Mouse (Mus musculus): ENCODE measurements around the gene Nrarp.
A peak's percentile ranks its signal among the peaks of the same experiment; 100 is the strongest.

Nrarp gene

DNA sequence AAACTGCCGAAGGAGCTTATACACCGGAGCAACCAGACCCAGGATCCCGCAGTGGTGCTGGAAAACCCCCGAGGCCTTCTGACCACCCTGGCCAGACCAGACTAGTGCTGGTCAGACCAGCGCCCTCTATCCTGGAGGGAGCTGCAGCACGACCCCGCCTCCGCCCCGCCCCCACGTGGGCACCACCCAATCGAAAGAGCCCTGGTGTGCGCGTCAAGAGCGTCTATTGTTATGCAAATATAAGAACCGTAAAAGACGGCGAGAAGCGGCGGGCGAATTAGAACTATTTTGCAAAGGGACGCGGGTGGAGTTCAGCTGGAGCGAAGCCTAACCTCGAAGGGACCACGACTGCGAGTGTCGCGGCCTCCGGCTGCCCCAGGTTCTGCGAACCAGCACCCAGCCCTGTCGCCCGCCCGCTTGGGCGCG, at the start of gene Nrarp:
TSS of gene Nrarp (plus strand) at position 281 of the 426 bp plus-strand sequence.
- DNase-seq, result peak; percentile 92 to 95

DNA sequence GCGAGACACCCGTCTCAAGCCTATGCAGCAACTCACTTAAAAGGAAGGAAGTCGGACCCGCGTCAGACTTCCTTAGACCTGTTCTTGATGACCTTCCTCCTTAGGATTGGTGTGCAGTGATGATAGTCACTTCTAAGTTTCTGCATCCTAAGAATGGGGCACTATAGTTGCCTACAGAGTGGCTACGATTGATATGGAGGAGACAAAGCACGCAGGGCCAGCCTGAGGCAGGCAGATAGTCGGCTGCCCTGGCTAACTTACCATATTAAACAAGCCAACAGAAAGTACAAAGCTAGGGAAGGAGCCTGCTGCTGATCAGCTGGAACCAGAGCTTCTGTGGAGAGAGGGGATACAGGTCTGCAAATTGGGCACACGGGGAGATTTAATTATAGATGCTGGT, 49.0 kb upstream of the Nrarp start:
- no peak for DNase-seq

DNA sequence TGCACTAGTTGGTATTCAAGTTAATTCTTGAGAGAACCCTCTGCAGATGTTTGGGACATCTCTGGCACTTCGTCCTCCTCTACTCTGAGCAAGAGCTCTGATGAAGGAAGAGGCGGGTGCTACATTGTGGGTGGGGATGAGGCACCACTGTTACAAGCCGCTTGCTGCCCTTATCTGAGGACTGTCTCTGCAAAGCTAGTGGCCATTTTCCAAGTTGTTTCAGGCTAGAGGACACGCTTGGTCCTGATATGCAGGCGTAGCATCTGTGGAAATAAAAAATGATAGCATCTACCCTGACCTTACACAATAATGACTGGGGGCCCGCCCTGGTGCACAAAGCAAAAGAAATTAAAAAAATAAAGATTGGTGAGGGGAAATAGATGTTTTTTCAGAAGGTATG, 42.7 kb upstream of the Nrarp start:
- no peak for DNase-seq

DNA sequence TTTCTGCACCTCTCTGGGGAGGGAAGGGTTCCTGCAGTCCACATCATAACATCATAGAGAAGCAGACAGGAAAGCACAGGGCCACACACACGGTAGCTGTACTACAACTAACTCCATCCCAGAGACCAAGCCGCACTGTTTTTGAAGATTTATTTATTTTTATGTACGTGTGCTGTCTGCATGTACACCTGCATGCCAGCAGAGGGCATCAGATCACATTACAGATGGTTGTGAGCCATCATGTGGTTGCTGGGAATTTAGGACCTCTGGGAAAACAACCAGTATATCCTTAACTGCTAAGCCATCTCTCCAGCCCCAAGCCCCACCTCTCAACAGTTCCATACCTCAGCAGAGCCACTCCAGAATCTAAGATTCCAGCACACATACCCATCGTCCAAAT, 39.4 kb upstream of the Nrarp start:
- DNase-seq, result no peak

DNA sequence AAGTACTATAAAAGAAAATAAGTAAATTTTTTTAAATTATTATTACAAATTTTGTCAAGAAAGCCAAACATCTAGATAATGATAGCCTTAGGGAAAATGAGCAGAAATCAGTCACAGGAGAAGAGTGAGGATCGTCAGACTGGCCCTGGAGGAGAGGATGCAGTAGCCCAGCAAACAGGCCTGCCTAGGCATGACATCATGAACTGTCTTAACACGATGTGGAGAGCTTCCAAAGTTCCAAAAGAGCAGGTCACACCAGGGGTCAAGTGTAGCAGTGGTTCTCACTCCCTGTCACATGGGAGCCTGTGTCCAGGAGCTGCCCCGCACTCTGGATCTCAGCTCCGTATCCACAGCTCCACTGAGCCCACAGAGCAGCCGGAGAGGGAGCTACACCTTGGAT, 38.6 kb upstream of the Nrarp start:
- no peak for DNase-seq

DNA sequence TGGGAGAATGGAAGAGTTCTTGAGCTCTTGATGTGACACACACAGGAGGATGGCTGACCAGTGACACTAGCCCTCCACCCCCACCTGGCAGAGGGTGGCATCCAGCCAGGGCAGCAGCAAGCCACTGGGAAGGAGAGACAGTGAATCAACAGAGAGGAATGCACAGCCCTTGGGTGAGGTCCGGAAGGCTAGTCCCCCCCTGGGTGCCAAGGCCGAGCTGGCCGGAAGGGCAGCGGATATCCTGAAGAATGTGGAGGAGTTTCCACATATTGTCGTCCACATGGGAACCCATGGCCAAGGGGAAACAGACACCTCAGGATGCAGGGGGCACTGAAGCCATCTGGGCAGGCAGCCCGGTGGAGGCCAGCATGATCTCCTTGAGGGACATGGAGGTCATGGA, 35.2 kb upstream of the Nrarp start:
- DNase-seq, result no peak

DNA sequence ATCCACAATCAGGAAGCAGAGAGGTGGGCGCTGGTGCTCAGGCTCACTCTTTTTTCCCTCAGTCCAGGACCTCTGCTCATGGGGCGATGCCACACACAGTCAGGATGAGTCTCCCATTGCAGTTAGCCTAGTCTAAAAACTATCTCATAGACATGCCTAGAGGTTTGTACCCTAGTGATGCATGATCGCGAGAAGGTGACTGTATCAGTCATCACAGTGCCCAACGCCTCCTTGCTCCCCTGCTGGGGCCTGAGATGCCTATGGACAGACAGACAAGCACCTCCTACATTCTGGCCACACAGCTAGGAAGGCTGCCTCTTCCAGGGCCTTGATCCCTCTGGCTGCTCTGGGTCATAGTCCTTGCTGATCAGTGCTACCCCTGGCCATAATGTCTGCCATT, 33.2 kb upstream of the Nrarp start:
- DNase-seq, result no peak

DNA sequence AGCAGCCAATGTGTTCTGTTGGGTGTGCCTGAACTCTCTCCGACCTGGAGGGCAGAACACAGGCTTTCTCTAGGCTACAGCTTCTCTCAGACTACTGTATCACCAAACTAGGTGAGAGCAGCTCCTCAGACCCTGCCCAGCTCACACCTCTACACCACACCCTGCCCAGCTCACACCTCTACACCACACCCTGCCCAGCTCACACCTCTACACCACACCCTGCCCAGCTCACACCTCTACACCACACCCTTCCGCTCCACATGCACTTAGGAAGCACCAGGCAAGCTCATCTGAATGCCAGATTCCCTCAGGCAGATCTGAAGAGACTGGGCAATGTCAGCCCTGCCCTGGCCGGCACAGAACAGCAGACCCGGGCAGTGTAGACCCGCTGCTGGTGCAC, 32.7 kb upstream of the Nrarp start:
- no peak for DNase-seq

DNA sequence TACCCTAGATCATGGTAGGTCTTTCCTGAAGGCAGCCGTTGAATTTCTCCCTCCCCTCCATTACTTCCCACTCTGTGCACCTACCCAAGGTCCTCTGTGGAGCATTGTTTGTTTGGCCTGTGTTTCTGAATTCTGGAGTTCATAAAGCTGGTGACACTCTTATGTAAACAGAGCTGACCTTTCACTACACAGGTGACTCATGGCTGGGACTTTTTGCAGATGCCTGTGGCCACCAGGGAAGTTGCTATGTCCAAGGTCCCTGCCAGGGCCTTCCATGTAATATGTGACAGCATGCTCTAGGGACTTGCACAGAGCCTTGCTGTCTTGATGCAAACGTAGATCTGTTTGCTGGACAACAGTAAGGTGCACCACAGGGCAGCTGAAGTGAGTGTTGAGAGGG, 30.9 kb upstream of the Nrarp start:
- no peak for DNase-seq

DNA sequence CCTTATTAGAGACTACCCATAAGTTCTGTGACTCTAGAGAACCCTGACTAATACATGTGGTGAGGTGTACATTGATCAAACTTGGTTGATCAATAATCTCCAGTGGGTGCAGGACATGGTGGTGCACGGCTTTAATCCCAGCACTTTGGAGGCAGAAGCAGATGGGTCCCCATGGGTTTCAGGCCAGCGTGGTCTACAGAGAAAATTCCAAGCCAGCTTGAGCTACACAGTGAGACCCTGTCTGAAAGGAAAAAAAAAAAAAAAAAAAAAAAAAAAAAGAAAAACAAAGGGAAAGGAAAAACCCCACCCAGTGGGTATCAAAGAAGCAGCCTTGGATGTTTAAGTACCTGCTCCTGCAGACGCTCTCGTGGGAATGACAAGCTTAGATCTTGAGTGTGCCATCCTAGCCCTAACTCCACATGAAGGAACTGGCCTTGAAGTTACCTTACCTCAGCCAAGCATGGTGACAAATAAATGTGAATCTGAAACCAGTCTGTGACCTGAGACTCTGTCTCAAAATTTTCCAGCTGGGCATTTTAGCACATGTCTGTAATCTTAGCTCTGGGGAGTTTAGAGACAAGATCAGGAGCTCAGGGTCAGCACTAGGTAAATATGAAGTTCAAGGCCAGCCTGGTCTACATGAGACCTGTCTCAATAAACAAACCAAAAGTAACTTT, 29.1 kb upstream of the Nrarp start:
- no peak for DNase-seq

DNA sequence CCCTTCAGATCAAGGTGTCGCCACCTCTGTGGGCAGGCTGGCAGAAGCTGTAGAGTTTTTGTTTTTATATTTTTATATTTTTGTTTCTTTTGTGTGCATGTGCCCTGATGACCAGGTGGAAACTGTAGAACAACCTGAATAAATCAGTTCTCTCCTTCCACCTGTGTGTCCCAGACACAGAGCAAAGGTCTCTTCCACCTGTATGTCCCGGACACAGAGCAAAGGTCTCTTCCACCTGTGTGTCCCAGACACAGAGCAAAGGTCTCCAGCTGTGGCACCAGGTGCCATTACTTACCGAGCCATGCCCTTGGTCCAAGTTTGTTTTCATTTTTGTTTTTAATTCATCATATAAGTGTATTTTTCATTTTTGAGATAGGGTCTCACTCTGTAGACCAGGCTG, 24.4 kb upstream of the Nrarp start:
- no peak for DNase-seq

DNA sequence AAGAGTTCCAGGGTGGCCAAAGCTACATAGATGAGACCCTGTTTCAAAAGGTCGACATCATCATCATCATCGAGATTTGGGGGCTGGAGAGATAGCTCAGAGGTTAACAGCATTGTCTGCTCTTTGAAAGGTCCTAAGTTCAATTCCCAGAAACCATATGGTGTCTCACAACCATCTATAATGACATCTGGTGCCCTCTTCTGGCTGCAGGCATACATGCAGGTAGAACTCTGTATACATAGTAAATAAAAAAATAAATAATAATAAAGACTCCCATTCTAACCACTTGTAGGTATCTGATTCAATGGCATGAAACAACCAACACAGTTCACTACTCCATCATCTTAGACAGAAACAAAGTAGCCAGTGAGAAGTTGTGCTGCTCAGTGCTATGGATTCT, 23.6 kb upstream of the Nrarp start:
- no peak for DNase-seq

DNA sequence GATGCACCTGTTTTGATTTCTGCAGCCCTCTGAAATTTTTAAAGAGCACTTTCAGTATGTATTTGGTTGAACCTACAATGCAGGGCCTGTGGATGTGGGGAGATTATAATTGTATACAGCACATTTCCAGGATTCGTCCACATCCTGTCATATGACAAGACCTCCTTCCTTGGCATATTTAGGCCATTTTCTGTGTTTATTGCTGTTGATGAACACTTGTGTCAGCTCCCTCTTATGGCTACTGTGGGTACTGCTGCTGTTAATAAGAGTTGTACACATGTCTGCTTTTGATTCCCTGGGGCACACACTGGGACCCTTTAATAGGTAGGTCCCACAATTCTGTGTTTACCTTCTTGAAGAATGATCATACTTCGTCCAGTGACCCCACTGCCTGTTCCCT, 22.9 kb upstream of the Nrarp start:
- peak; percentile 52 to 74 for DNase-seq

DNA sequence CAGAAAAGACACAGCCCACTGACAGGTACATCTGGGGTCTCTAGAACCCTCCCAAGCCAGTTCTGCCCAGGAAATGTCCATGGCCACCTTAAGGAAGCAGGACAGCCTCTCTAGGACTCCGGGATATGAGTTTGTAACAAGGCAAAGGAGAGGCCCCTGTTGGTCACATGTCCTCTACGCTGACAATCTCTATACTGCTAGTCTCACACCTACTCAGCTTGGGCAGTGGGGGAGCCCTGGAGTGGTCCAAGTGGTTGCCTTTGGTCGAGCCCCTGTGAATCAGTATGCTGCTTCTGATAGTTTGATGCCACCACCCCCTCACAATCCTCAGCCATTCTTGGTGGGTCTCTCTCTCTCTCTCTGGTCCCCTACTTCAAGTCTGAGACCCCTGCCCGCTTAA, 13.1 kb upstream of the Nrarp start:
- DNase-seq, result no peak

DNA sequence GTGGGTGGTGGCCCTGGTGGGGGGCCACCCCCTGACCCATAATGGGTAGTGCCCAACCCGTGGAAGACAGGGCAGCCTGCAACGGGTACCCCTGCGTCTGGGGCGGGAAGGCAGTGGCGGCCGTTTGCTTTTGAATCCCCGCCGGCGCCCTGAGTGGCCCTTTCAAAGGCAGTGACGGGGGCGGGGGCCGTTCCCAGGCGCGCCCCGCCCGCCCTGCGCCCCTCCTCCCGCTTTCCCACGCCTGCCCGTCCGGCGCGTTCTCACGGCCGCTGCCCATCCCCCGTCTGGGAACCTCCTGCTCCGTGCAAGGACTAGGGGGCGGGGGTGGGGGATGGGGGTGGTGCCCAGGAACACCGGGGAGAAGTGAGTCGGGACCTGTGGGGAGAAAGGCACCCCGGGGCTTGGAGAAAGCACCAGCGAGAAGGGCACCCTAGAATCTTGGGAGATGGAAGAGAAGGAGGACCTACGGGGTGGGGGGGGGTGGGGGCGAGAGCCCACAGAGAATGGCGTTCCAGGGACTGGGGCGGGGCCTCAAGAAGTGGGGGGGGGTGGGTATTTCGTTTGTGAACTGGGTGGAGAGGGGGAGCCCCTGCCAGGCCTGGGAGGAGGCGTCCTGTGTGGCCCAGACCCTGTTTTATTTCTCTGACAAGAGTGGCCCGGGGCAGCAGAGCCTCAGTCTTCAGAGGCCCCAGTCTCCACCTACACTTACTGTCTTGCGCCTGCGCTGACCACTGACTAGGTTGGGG, 12.5 kb upstream of the Nrarp start:
- DNase-seq, result peak; percentile 43 to 60

DNA sequence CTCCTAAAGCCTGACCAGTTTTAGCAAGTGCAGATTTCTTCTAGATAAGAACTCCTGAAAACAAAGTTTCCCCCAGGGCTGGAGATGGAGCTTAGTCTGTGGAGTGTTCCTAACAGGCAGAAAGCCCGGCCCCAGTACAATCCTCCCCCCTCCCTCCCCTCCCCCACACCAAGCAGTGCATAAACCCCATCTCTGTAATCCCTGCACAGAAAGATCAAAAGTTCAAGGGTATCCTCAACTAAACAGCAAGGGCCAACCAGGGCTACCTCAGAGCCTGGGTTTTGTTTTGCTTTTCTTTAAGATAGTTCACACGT, 11.9 kb upstream of the Nrarp start:
- DNase-seq, result no peak

DNA sequence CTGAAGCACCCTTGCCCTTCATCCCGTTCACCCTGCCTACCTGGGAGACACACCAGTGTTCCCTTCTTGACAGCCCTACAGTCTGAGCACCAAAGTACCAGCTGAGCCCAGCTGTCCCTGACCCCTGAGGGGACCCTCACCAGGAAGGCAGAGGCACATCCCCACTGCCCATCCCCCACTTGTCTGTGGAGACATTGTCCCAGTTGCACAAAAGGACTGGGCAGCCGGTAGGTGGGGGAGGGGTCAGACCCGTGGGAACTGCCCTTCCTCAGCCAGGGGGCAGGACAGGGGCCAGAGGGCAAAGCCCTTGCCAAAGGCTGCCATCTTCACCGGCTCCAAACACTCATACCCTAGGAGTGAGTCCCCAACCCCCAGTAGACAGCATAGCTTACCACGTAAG, 10.8 kb upstream of the Nrarp start:
- DNase-seq, result peak; percentile 23 to 58

DNA sequence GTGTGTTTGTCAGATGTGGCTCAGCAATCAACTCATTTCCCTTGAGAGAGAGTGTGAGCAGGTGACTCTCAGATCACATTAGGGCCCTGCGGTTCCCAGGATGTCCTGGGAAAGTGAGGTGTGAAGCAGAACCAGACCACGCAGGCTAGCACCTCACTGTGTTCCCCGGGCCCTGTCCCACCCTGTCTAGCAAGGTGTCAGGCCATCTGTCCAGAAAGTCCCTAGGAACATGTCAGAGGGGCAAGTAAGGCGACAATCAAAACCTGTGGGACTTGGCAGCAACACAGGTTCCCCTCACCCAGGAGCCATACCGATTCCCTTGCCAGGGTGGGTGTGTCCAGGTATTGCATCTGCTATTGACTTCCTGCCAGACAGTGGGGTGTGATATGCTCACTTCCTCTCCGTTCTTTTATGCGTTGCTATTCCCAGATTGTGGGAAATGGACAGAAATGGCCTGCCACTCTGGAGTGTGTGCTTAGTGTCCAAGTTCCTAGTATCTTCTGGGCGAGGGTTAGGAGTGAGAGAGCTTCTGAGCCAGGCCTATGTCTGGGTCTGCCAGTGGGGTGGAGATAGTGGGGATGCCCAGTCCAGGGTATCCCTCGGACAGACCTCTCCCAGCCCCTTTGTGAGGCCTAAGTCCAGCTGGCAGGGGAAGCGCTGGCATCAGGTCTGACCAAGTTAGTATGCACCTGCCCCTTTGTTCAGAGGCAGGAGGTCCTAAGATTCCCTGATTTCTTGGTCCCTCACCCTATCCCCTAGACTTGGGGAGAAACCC, 10.0 kb upstream of the Nrarp start:
- DNase-seq, result peak; percentile 44 to 50

DNA sequence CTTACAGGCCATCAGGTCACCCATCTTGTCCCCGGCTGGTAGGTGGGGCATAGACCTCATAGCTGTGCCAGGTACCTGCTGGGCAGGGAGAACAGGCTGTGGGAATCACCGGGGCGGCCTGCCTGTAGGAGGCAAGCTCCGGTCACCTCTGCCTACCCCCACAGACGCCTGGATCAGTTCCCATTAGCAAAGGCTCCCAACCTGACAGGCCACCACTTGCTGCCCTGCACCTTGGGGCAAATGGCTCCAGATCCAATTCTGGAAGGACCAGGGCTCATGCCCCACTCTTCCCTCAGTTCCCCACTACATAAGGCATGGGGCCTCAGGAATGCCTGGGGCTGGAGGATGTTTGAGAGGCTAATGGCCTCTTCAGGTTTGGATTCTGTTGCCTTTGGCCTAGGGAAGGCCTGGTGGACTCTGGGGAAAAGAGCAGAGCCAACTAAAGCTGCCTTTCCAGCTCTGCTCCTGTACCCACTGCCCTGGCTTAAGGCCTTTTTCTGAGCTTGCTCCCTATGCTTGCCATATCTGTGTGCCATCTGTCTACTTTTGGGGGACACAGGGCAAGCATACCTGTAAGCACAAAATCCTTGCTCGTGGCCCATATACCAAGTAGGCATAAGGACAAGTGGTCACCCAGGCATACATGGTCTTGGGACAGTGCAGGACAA, 9.3 kb upstream of the Nrarp start:
- peak; percentile 35 to 42 for DNase-seq

DNA sequence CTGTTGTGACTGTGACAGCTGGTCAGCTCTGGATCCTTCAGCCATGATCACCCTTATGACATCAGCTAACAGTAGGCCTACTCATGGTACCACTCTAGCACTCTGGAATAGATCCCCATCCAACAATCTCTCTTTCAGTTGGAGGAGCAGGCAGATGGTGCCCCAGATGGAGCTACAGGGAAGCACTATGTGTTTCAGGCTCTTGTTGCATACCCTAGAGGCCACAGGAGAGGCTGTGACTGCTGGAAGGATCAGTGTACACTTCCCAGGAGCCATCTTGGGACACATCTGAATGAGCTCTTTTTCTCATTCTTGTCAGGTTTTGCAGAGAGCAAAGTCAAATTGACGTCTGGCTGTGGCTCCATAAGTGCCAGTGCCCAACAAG, 8.8 kb upstream of the Nrarp start:
- DNase-seq, result peak; percentile 54 to 56

DNA sequence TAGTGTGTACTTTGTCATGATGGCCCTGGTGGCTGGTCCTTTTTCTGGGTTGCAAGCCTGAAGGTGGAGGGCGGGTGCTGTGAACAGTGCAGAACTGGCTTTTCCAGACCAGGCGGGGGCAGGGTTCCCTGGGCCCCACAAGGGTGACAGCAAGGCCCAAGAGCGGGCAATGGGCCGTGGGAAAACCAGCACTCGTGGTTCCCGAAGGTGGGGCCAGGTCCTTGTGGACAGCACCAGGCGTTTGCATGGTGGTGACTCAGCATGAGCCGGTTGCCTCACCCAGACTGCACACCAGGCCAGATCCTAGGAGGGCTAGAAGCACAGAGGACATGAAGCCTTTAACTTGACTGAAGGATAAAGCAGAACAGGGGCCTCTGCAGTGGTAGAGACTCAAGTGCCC, 7.9 kb upstream of the Nrarp start:
- DNase-seq, result no peak

DNA sequence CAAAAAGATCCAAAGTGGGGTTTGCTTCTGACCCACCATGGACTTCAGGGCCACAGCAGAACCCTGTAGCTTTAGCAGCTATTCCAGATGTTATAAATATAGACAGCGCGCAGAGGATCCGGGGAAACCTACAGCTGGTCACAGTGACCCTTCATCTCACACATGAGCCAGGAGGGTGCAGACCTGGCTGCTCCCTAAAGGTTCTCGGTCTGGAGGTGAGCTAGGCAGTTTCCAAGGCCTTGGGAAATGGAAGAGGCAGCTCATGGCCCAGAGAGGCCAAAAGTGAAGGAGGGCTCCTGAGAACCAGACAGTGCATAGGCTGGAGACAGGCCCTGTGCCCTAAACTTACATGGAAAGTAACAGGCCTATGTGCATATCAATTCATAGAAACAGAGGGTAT, 6.7 kb upstream of the Nrarp start:
- DNase-seq, result no peak

DNA sequence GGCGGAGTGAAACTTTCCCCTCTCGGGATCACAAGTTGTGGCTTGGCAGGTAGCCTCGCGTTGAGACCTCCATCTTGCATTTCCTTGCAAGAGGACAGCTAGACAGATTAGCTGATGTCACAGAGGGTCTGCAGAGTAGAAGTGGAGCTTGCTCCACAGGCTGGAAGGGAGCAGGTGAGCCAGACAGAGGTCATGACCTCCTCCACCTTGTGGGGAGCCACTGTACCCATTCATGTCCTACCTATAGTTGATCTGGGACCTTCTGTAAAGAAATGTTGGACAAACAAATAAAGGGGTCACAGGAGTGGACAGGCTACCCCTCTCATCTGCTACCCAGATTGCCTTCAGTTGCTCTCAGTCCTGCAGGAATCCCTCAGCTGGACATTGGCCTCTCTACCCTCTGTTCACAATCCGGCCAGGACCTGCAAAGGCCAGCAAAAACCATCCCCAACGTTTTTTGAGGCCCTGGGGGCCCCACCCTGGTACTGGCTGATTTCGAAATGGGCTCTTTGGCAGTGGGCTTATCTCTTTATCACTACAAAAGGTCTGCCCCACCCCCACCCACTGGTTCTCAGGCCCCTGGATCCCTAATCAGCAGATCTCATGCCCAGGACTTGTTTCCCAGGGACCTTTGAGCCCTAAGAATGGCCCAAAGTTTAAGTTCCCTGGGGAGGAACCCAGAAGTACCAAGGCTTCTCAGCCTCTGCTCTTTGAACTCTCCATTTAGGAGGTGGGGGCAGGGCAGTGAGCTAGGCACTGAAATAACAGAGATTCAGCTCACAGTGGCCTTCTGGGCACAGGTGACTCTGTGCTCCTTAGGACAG, 5.5 kb upstream of the Nrarp start:
- DNase-seq, result no peak

Data from cerebellum, postnatal 14 days (tissue).